Mouse (Mus musculus) thymus, postnatal 25 days (tissue): ENCODE results near the gene Fkbp5.
"Not testable (repeated sequence)": the region's sequence is repeated elsewhere in the genome, so short reads cannot be mapped to it uniquely, and the experiment has no call there.

Source experiments
- DNase-seq: peaks from one replicate; pipeline ENCODE4 v3.0.0; 2022

Gene Fkbp5

GRCm38 (mm10) chr17:28417771-28418170 is 99.6 kb downstream of the Fkbp5 start:
- DNase-seq, result no peak

GRCm38 (mm10) chr17:28415271-28415670 is 102.1 kb downstream of the Fkbp5 start:
- DNase-seq, result no peak

- DNase-seq, result no peak
Observed at GRCm38 (mm10) chr17:28411381-28411960, 105.9 kb downstream of the Fkbp5 start.

GRCm38 (mm10) chr17:28410731-28411130 is 106.6 kb downstream of the Fkbp5 start:
- no peak for DNase-seq

- DNase-seq, result no peak
Observed at GRCm38 (mm10) chr17:28408251-28408918, 108.9 kb downstream of the Fkbp5 start.

GRCm38 (mm10) chr17:28407418-28408250 is 109.7 kb downstream of the Fkbp5 start:
- DNase-seq, result peak; percentile 86

GRCm38 (mm10) chr17:28406471-28406870 is 110.9 kb downstream of the Fkbp5 start:
- DNase-seq, result no peak

GRCm38 (mm10) chr17:28404745-28405144 is 112.6 kb downstream of the Fkbp5 start:
- DNase-seq, result not testable (repeated sequence)

GRCm38 (mm10) chr17:28404301-28404700 is 113.0 kb downstream of the Fkbp5 start:
- no peak for DNase-seq

GRCm38 (mm10) chr17:28394994-28395393 is 122.3 kb downstream of the Fkbp5 start:
- DNase-seq, result no peak

- DNase-seq, result no peak
Observed at GRCm38 (mm10) chr17:28394051-28394765, 123.1 kb downstream of the Fkbp5 start.

- DNase-seq, result no peak
Observed at GRCm38 (mm10) chr17:28391568-28392432, 125.5 kb downstream of the Fkbp5 start.

GRCm38 (mm10) chr17:28388534-28388933 is 128.8 kb downstream of the Fkbp5 start:
- DNase-seq, result no peak

GRCm38 (mm10) chr17:28386150-28386905 is 131.0 kb downstream of the Fkbp5 start:
- DNase-seq, result peak; percentile 88

- peak; percentile 48 for DNase-seq
Observed at GRCm38 (mm10) chr17:28384298-28384697, 133.0 kb downstream of the Fkbp5 start.

- DNase-seq, result no peak
Observed at GRCm38 (mm10) chr17:28380255-28380654, 137.1 kb downstream of the Fkbp5 start.

GRCm38 (mm10) chr17:28375592-28376061 is 141.7 kb downstream of the Fkbp5 start:
- DNase-seq, result no peak

- DNase-seq, result peak; percentile 80
Observed at GRCm38 (mm10) chr17:28374494-28374893, 142.8 kb downstream of the Fkbp5 start.

GRCm38 (mm10) chr17:28373821-28374220 is 143.5 kb downstream of the Fkbp5 start:
- peak; percentile 86 for DNase-seq

GRCm38 (mm10) chr17:28371941-28372340 is 145.4 kb downstream of the Fkbp5 start:
- DNase-seq, result no peak

GRCm38 (mm10) chr17:28371286-28371685 is 146.0 kb downstream of the Fkbp5 start:
- DNase-seq, result no peak
